Mouse (Mus musculus) cortical plate, adult 2 months (tissue): Measurements from ENCODE around the gene Tbxas1.

Source experiments
- CTCF ChIP-seq: fragments of 200-500 bp; IDR thresholded peaks from 2 replicates; pipeline ENCODE4 v1.5.1; 2011; ENCODE audit warnings: mild to moderate bottlenecking, control low read depth, low read length; ENCODE audit not compliant: insufficient read depth; ENCODE audit errors: extremely low read depth
- POLR2A ChIP-seq: fragments of 200-500 bp; IDR thresholded peaks from 2 replicates; pipeline ENCODE4 v1.6.1; 2011; ENCODE audit warnings: mild to moderate bottlenecking, low read length, control low read depth; ENCODE audit not compliant: insufficient read depth; ENCODE audit errors: extremely low read depth

- no peak for TF ChIP-seq POLR2A
- no peak for TF ChIP-seq CTCF
Measured at GRCm38 (mm10) chr6:38986641-38987040, 111.4 kb downstream of the Tbxas1 start.
